Mouse (Mus musculus): ENCODE results near the gene Iqca. TPM values are rescaled to one million over a fixed set of nuclear protein-coding genes. Genes with fewer than 3 reads are reported as not detected.

Iqca gene
- total RNA-seq (2014; rRNA removed): 0.58 and 1.8 TPM in 2 replicates
- 0.71 and 1.2 TPM in 2 replicates for polyA plus RNA-seq (2015; fragmentation: Nextera tagmentation; extraction: Ambion mirVana)

- Histone ChIP-seq H3K27me3 (ENCODE audit: insufficient read depth, low read length) (no peaks in the 10 kb centered on the region), H3K4me1 (ENCODE audit: insufficient read depth, low read length) (peaks cover 14% of the 10 kb centered on the region), H3K27ac (peak within 1 kb of the TSS; percentile 22; the same call in 1 of the 2 replicates), H3K9me3 (ENCODE audit: low read length) (no peaks in the 10 kb centered on the region), H3K4me2 (ENCODE audit: low read depth, low read length) (peak within 1 kb of the TSS; percentile 50), H3K9ac (replicated peaks; ENCODE audit: low read length) (no peak within 1 kb of the TSS; the same call in 1 of the 2 replicates), H3K4me3 (ENCODE audit: low read length) (0 out of 2 replicates have a peak within 1 kb of the TSS, but pooled peaks have one; percentile 15), H3K36me3 (ENCODE audit: insufficient read depth, low read length) (no peaks in the 10 kb centered on the region)
- ATAC-seq: peak; percentile 95
- peak; percentile 41 for TF ChIP-seq CTCF (IDR thresholded peaks at IDR 0.05; ENCODE audit: low read depth)
- WGBS: 2% methylated on average over 18 of the region's 18 CpGs
- peak; percentile 85 for DNase-seq (ENCODE audit: low spot score)
These were observed at the start of gene Iqca for GRCm38 (mm10) chr1:90153099-90153744. TSS of gene Iqca (minus strand) at chr1:90153401.

DNA sequence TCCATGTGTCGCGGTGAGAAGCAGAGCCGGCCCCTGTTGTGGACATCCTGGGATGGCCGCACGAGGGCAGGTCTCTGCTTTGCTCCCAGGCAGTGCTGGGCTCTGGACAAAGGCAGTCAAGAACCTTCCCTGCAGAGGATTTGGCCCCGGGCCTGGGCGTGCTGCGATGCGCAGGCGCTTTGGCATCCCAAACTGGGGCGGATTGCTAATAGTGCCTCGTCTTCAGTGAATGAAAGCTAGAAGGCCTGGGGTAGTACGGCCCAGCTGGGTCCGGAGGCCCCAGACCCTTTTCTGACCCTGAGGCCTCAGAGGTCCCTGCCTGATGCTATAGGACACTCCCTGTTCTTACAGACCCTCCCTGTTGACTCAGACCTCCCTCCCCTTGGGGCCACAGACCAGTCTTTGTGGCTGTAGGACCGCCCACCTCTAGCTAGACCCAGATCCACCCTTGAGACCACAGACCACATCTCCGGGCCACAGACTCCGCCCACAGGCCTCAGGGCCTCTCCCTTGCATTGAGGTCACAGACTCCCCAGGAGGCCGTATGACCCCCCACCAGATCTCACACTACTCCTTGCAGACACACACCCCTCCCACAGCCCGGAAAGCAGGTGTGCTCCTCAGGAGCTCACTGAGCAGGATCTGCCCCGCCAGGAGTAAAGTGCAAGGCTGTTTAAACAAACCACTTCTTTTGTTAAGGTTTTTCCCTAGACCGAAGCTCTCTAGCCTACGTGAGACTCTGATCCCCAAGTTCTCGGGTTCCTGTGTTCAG, 49.2 kb upstream of the Iqca start:
- peak; percentile 84 for DNase-seq (ENCODE audit: low spot score)
- H3K36me3 ChIP-seq (ENCODE audit: insufficient read depth, low read length): no peaks in the 10 kb centered on the region
- H3K27ac ChIP-seq: no peak overlapping the region
- no peak overlapping the region for H3K9ac ChIP-seq (replicated peaks; ENCODE audit: low read length)
- H3K4me1 ChIP-seq (ENCODE audit: insufficient read depth, low read length): peaks cover 16% of the 10 kb centered on the region; the same call in 1 of the 2 replicates
- peak; percentile 66 for TF ChIP-seq CTCF (IDR thresholded peaks at IDR 0.05; ENCODE audit: low read depth)
- WGBS: 11% methylated on average over 23 of the region's 23 CpGs
- H3K27me3 ChIP-seq (ENCODE audit: insufficient read depth, low read length): no peaks in the 10 kb centered on the region
- peak; percentile 85 for ATAC-seq
- H3K9me3 ChIP-seq (ENCODE audit: low read length): no peaks in the 10 kb centered on the region
- peak overlapping the region; percentile 56 for H3K4me2 ChIP-seq (ENCODE audit: low read depth, low read length)
- no peak overlapping the region for H3K4me3 ChIP-seq (ENCODE audit: low read length)

GRCm38 (mm10) chr1:90201655-90202054, 48.5 kb upstream of the Iqca start:
- ATAC-seq: no peak
- no peak overlapping the region for H3K4me2 ChIP-seq (ENCODE audit: low read depth, low read length)
- H3K36me3 ChIP-seq (ENCODE audit: insufficient read depth, low read length): no peaks in the 10 kb centered on the region
- no peak for TF ChIP-seq CTCF (IDR thresholded peaks at IDR 0.05; ENCODE audit: low read depth)
- peaks cover 16% of the 10 kb centered on the region; the same call in 1 of the 2 replicates for H3K4me1 ChIP-seq (ENCODE audit: insufficient read depth, low read length)
- WGBS: 61% methylated on average over 2 of the region's 2 CpGs
- no peaks in the 10 kb centered on the region for H3K9me3 ChIP-seq (ENCODE audit: low read length)
- no peak overlapping the region for H3K9ac ChIP-seq (replicated peaks; ENCODE audit: low read length)
- DNase-seq (ENCODE audit: low spot score): no peak
- H3K27me3 ChIP-seq (ENCODE audit: insufficient read depth, low read length): no peaks in the 10 kb centered on the region
- H3K4me3 ChIP-seq (ENCODE audit: low read length): no peak overlapping the region
- H3K27ac ChIP-seq: no peak overlapping the region

DNA sequence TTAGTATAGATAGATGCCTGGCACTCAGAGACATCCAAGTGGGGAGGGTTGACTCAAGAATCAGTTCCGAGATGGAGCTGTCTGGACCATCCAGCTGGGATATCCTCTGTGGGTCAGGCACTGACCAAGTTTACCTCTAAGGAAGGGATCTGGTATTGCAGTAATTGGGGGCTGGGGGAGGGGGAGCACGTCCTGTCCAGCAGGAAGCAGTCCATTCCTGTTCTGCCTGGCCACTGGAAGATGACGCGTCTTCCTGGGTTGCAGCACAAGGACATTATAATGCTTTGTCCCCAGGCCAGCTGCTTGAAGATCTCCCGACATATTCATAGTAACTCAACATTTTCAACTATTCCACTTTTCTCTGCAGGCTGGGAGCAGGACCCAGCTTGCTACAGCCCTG, 48.0 kb upstream of the Iqca start:
- ATAC-seq (no peak), DNase-seq (ENCODE audit: low spot score) (no peak)
- Histone ChIP-seq H3K36me3 (ENCODE audit: insufficient read depth, low read length) (no peaks in the 10 kb centered on the region), H3K27ac (no peak overlapping the region), H3K27me3 (ENCODE audit: insufficient read depth, low read length) (no peaks in the 10 kb centered on the region), H3K9ac (replicated peaks; ENCODE audit: low read length) (no peak overlapping the region), H3K4me3 (ENCODE audit: low read length) (no peak overlapping the region), H3K4me1 (ENCODE audit: insufficient read depth, low read length) (peaks cover 16% of the 10 kb centered on the region; the same call in 1 of the 2 replicates), H3K4me2 (ENCODE audit: low read depth, low read length) (no peak overlapping the region), H3K9me3 (ENCODE audit: low read length) (no peaks in the 10 kb centered on the region)
- WGBS: 85% methylated on average over 5 of the region's 5 CpGs
- TF ChIP-seq CTCF (IDR thresholded peaks at IDR 0.05; ENCODE audit: low read depth): no peak

DNA sequence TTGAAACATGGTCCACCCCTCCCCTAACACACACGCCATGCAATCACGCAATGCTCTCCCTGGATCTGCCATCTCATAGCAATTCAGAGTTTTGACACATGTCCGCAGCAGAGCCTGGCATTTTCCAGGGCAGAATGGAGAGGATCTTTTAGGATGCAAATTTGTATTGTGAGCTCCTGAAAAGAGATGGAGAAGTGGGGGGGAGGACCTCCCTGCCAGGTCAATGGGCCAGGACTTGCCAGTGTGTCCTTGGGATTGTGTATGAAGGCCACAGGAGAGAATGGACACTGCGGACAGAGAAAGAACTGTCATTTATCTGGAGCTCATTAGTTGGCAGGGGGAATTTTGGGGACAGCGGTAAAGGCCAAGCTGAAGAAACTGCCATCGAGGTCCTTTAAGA, 35.8 kb upstream of the Iqca start:
- Histone ChIP-seq H3K4me3 (ENCODE audit: low read length) (no peak overlapping the region), H3K4me1 (ENCODE audit: insufficient read depth, low read length) (no peaks in the 10 kb centered on the region), H3K27me3 (ENCODE audit: insufficient read depth, low read length) (no peaks in the 10 kb centered on the region), H3K36me3 (ENCODE audit: insufficient read depth, low read length) (no peaks in the 10 kb centered on the region), H3K27ac (no peak overlapping the region), H3K4me2 (ENCODE audit: low read depth, low read length) (no peak overlapping the region), H3K9me3 (ENCODE audit: low read length) (no peaks in the 10 kb centered on the region), H3K9ac (replicated peaks; ENCODE audit: low read length) (no peak overlapping the region)
- ATAC-seq (no peak), DNase-seq (ENCODE audit: low spot score) (no peak)
- TF ChIP-seq CTCF (IDR thresholded peaks at IDR 0.05; ENCODE audit: low read depth): no peak
- 44% methylated on average over 6 of the region's 6 CpGs for WGBS

DNA sequence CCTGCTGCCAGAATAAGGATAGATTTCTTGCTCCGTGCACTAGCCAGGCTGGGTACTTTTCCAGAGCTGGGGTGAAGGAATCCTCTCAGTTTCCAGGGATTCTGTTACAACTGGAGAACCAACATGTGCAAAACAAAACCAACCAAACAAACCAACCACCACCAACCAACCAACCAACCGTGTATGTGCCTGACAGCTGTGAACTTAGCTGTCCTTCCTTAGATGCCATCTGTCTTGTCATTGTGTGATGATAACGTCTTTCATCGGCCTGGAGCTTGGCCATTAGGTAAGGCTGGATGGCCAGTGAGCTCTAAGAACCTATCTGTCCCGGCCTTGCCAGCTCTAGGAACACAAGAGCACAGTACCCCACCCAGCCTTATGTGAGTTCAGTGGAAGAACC, 33.7 kb upstream of the Iqca start:
- Histone ChIP-seq H3K4me3 (ENCODE audit: low read length) (no peak overlapping the region), H3K4me2 (ENCODE audit: low read depth, low read length) (no peak overlapping the region), H3K9ac (replicated peaks; ENCODE audit: low read length) (no peak overlapping the region), H3K9me3 (ENCODE audit: low read length) (no peaks in the 10 kb centered on the region), H3K4me1 (ENCODE audit: insufficient read depth, low read length) (no peaks in the 10 kb centered on the region), H3K27me3 (ENCODE audit: insufficient read depth, low read length) (no peaks in the 10 kb centered on the region), H3K27ac (no peak overlapping the region), H3K36me3 (ENCODE audit: insufficient read depth, low read length) (no peaks in the 10 kb centered on the region)
- no peak for TF ChIP-seq CTCF (IDR thresholded peaks at IDR 0.05; ENCODE audit: low read depth)
- WGBS: 89% methylated on average over 5 of the region's 5 CpGs
- DNase-seq (ENCODE audit: low spot score): no peak
- ATAC-seq: no peak

Data from hindbrain, postnatal 0 days (tissue).